Mouse (Mus musculus): ENCODE results near the gene Abca8b.

DNA sequence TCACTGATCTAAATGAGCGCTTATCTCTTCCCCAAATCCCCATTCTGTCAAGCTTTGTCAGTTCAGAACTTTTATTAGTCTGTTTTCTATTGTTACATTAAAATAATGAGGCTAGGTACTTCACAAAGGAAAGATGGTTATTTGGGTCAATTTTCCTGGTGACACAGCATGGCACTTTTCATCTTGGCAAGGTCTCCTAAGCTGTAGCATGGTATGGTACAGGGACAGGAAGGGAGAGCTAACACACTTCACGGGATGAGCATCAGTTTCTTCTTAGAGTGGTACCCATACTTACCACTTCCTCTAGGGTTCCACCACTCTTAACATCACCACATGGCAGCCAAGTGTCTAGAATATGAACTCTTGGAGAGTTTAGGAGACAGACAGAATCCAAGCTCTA, 13.8 kb downstream of the Abca8b start:
- TF ChIP-seq POLR2A (IDR thresholded peaks at IDR 0.05; ENCODE audit: insufficient read length, low read depth) = no peak
- TF ChIP-seq MYOD1 (IDR thresholded peaks at IDR 0.05; ENCODE audit: control insufficient read depth in 1 of 3, insufficient read length in 2 of 3, low read depth in 2 of 3) = no peak
- TF ChIP-seq E2F4 (IDR thresholded peaks at IDR 0.05; ENCODE audit: insufficient read depth) = no peak
- TF ChIP-seq MYOG (IDR thresholded peaks at IDR 0.05; ENCODE audit: control insufficient read depth in 1 of 3, insufficient read depth in 1 of 3, insufficient read length in 2 of 3, low read depth in 2 of 3) = no peak
- TF ChIP-seq TCF12 (IDR thresholded peaks at IDR 0.05; ENCODE audit: insufficient read depth, poor library complexity, severe bottlenecking) = no peak

Measured in myocyte (in vitro differentiated cells).